Mouse (Mus musculus) right cerebral cortex, postnatal 36 days (tissue): ENCODE measurements at regions not wholly inside any gene's neighbourhood (a gene's known extent, or its start where the extent isn't known, plus 50 kb on each side); places are given as distances from the start of the nearest gene placed in this dataset.

Source experiments
- DNase-seq, 2 experiments: peaks; one replicate each; pipeline ENCODE4 v3.0.0; 2022; ENCODE audit warnings: low spot score in 2 of 2, mixed read lengths in 1 of 2

DNA sequence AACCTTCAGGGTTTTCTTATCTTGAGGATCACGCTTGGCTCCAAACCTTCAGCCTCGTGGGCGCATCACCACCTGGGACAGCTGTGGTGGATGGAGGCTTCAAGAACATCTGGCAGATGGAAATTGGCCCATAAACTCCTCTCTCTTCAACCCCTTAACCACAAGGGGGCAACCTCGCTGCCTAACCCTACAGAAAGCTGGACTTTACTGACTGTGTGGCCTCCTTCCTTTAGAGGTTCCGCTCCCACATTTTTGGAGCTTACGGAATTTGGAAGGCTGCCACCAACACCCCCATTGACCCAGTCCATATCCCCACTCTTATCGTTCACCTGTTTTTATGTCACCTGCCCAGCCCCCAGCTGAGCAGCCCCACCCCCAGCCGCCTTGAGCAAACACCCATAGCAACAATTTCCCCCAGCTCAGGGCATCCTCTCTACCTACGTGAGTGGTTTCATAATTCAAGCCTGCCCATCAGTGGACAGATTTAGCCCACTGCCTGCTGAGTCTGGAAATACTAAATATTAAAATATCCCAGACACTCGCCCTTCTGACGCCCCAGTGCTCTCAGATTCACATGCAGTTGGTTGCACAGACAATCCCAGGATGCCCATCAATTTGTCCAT is 167.0 kb upstream of the Slc22a22 start:
- peak in 1 of 2 experiments; percentile 6 for DNase-seq

- DNase-seq, result peak in 1 of 2 experiments; percentile 30
Observed at GRCm38 (mm10) chr15:57639115-57639514, 161.7 kb upstream of the Slc22a22 start.

DNA sequence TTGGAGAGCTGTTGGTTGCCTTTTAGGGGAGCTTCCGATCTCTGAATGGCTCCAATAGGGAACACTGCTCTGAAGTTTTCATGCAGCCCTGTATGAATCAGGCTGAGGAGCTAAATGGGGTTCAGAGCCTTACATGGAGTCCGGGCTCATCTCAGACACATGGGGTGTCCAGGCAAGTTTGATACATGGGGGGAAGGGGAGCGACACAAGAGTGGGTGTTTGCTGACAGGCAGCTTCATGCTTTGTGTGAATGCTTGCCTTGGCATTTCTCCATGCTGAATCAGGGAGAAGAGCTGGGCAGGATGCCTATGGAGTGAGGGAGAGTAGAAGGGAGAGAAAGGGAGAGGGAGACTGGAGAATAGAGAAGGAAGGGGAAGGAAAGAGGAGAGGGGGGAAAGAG is 155.6 kb upstream of the Slc22a22 start:
- DNase-seq, result peak; percentile 36 to 49

DNA sequence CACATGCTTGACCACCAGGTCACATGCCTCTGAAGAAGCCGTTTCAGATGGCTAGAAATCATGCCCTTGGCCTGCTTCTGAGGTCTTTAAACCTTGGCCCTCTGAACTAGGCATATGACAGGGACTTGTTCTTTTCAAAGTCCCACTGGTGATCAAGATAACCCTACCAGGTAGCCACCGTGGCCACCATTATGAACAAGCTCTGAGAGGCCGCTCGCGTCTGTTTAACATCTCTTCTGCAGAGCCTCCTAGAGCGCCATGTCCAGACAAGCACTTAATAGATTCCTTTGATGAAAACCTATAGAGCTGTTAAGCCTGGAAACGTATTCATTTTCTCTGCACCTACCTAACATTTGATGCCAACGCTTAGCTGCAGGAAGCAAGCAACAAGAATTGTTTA is 155.1 kb upstream of the Slc22a22 start:
- no peak for DNase-seq

DNA sequence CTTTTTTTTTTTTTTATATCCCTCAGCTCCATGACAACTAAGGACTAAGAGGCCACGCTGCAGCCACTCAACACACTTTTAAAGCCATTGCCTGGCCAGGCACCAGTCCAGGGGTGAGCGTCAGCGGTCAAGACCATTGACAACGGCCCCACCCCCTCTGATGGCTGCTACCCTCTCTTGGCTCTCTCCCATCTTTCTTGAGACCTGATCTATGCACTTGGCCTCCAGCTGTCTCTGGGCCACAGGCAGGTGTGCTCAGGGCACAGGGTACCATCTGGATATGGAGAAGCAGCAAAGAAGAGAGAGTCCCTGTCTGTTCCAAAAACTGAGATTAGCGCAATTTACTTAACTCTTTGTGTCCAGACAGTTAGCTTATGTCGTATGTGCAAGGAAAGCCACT is 141.0 kb upstream of the Slc22a22 start:
- DNase-seq, result no peak

- no peak for DNase-seq
Observed at GRCm38 (mm10) chr15:57616880-57617391, 139.5 kb upstream of the Slc22a22 start.

DNA sequence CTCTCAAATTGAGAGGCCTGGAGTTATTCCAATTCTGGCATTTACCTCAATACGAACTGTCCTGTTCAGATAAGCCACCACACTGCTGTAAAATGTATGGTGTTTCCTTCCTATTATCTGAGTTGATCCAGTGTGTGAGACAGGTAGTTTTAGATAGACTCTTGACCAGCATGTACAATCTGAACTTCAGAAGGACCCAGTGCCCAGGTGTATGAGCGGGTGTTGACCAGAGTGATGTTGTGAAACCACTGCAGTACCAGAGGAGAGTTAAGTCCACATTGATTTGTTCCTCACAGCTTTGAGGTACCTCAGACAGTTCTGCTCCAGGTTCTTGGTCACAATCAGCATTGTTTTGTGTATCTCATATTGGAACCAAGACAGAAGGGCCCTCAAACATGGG is 132.6 kb upstream of the Slc22a22 start:
- DNase-seq, result no peak

- no peak for DNase-seq
Observed at GRCm38 (mm10) chr15:57608519-57608918, 131.1 kb upstream of the Slc22a22 start.

DNA sequence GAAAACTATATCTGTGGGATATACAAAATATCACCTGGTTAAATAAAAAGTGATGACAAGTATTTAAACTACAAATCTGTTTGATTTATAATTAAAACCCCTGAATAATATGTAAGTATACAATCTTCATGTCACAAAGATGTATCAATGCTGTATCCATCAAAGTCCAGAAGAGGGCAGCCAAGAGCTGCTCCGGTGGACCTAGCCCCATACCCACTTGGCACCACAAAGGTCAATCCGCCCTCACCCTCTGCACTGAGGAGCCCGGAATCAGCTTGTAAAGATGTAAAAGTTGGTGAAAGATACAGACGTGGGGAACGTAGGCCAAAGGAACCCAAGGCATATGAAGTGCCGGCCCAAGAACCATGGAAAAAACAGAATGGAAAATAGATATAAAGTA is 123.1 kb upstream of the Slc22a22 start:
- no peak for DNase-seq

DNA sequence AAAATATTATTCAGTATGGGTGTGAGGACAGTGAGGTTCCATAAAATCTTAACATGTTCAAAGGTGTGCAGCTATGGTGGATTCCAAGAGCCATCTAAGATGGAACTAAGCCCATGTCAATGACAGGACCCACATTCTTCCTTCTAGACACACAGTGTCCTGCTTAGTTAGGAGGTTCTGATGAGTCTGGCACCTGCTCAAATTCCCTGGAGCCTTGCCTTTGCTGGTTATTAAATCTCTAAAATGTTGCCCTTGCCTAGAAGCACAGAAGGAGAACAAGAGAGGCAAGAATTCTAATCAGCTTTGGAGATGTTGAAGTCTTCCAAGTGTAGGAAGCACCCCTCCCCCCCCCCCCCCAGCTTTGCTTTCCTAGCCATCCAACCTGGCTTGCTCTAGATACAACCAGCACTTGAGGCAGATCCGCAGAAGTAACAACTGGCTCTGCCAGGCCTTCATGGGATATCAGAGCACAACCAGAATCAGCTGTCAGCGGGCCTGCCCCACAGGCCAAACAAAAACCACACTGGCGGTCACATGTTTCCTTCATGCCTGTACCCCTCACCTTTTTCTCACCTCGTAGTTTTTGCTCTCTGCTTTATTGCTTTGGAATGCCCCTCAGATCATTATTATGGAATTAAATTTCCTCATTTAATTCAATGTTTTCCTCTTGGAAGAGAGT is 116.0 kb upstream of the Slc22a22 start:
- DNase-seq, result no peak

GRCm38 (mm10) chr15:57590597-57591219 is 113.3 kb upstream of the Slc22a22 start:
- DNase-seq, result no peak

GRCm38 (mm10) chr15:57589404-57590377 is 112.3 kb upstream of the Slc22a22 start:
- DNase-seq, result no peak

DNA sequence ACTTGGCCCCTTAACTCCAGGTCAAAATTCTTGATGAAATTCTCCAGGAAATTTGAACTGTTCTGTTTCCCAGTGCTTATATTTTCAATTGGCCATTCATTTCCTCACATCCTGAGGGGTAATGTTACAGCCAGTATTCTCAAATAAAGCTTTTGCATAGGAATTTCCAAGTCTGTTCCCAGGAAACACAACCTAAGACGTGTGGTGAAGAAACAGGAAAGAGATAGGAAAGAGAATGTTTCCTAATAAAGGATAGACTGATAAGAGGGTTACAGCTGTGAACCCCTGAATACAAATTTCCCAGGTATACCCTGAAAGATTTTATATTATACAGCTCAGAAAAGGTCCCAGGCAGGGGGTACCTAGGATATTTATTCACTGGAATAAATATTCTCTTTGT is 108.0 kb upstream of the Slc22a22 start:
- DNase-seq, result no peak

DNA sequence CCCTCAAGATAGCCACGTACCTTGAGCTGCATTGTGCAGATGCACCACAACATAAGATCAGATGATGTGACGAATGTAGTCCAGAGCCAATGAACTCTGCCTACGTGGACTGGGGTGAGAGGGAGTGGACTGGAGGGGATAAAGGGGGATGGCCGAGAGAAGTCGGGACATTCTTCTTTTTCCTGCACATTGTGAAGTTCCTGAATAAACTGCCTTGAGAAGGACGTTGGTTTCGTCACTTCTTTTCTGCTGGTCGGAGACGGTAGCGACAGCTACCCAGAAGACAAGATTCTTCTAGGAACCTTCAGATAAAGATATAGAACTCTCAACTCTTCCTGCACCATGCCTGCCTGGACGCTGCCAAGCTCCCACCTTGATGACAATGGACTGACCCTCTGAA is 107.1 kb upstream of the Slc22a22 start:
- no peak for DNase-seq

GRCm38 (mm10) chr15:57581266-57581665 is 103.8 kb upstream of the Slc22a22 start:
- no peak for DNase-seq

GRCm38 (mm10) chr15:57578794-57579193 is 101.4 kb upstream of the Slc22a22 start:
- no peak for DNase-seq

DNA sequence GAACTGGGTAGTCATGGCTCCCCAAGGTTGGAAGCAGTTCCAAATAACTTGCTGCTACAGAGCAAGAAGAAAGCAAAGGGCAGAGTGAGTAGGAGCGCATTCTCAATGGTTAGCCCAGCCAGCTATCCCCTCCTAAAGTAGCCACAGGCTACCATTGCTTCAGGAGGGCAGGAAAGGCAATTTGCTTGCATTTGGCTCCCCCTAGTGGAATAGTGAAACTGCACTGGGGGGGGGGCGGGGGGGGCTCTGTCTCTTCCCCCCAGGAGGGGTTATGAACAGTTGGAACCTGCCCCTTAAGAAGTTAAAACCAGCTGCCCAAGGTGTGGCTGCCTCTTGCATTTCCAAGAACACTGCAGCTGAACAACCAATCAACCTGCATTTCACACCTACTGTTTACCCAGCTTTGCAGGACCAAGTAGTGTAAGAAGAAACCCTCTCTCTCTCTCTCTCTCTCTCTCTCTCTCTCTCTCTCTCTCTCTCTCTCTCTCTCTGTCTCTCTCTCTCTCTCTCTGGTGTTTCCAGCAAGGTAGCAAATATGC is 96.7 kb upstream of the Slc22a22 start:
- no peak for DNase-seq

DNA sequence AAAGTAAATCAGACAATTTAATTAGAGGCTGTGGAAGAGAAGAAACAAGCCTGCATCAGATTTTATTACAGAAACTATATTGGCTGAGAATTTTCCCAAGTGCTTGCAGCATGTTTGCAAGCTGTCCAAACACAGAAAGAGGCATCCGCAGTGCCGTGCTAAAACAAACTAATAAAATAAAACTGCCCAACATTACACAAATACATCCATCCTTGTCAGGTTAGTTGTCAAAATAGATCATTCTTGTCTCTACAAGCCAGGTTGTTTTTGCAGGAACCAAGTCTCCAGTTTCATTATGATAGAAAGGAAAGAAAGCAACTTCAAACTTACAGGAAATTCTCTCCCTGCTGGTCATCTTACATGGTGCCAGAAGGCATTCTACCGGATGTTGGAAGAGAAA is 95.0 kb upstream of the Slc22a22 start:
- no peak for DNase-seq

- no peak for DNase-seq
Observed at GRCm38 (mm10) chr15:57568006-57568630, 90.7 kb upstream of the Slc22a22 start.

DNA sequence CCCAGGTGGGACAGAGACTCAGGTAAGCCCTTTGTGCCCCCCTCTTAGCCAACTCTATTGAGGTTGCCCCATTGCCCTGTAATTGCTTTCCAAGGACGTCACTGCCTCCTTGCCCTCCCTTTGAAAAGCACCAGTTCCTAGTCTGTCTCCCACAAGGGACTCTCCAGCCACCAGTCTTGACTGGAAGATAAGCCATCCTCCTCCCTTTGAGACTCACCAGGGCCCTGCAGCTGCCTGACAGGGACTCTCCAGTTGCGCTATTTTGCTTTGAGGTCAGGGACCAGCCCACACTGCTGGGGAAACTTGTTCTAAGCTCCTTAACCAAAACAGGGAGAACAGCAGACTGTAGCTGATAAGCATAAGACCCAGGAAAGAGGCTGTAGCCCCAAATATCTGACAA is 69.7 kb upstream of the Slc22a22 start:
- no peak for DNase-seq

- DNase-seq, result no peak
Observed at GRCm38 (mm10) chr15:57545141-57545540, 67.7 kb upstream of the Slc22a22 start.
